19 mouse cellular contexts compared by ENCODE assay signal in genomic region chr3:52922411-52922810, GRCm38 (mm10).
DNase-seq lines count a peak whose midpoint lies in the region; TF ChIP-seq lines count a peak whose summit lies in the region.
"Had no signal": no experiment of that assay in that cellular context is flagged by ENCODE, and none has a peak within 500 bp of the region (broad histone marks: within the 10 kb centered on the region; RNA-seq: fewer than 3 reads in every experiment).

No protein-coding gene starts in this region.

- no peaks in the 10 kb centered on the region for H3K36me3 ChIP-seq in CH12.LX (replicated peaks in 1 of 2; ENCODE audit: control insufficient read depth in 1 of 2, insufficient read depth in 1 of 2, low read length in 1 of 2)
- H3K36me3 ChIP-seq: embryonic facial prominence, embryonic 10.5 days; embryonic facial prominence, embryonic 12.5 days; forebrain, embryonic 10.5 days; forebrain, embryonic 12.5 days; G1E had no signal

- H3K4me3 ChIP-seq in CH12.LX (replicated peaks in 1 of 3; ENCODE audit: low read depth in 2 of 3, low read length in 2 of 3, poor library complexity in 1 of 3), result no peak overlapping the region
- H3K4me3 ChIP-seq: embryonic facial prominence, embryonic 10.5 days; embryonic facial prominence, embryonic 12.5 days; forebrain, embryonic 10.5 days; forebrain, embryonic 12.5 days had no signal

- H3K9ac ChIP-seq in CH12.LX (ENCODE audit: insufficient read depth, low read depth), result no peak overlapping the region
- H3K9ac ChIP-seq: embryonic facial prominence, embryonic 12.5 days; forebrain, embryonic 12.5 days; forebrain, postnatal 0 days had no signal

- DNase-seq in CH12.LX (ENCODE audit: extremely low read depth), result no peak
- DNase-seq in R1 (ENCODE audit: low read depth, low spot score), result peak; percentile 21
- peak; percentile 58 for DNase-seq in gonadal fat pad, adult 2 months (ENCODE audit: low read depth)
- DNase-seq in right cerebral cortex, adult 18-20 months, result no peak
- no peak for DNase-seq in right cerebral cortex, postnatal 4 days
- DNase-seq: adrenal gland, adult 2 months; adrenal gland, postnatal 10 days; adrenal gland, postnatal 25 days; cerebellum, adult 11-12 months; cerebellum, adult 2 months; cerebellum, adult 9-10 months; cerebellum, postnatal 10 days; cerebellum, postnatal 25 days; forebrain, postnatal 0 days had no signal

- no peak for TF ChIP-seq RAD21 in CH12.LX (IDR thresholded peaks at IDR 0.05; ENCODE audit: low read depth, low read length)

- TF ChIP-seq CTCF in CH12.LX (conservative IDR thresholded peaks at IDR 0.05 in 1 of 2, IDR thresholded peaks at IDR 0.05 in 1 of 2; ENCODE audit: low read depth in 2 of 2, low read length in 2 of 2), result no peak

- in situ Hi-C loops in CH12.LX (cut with MboI; ENCODE audit: low pct_ligation_motif_present, low pct_unique_long_range_greater_than_20kb, low sequenced_read_pairs), result no loop called here

- no peak for TF ChIP-seq EP300 in CH12.LX (IDR thresholded peaks at IDR 0.05; ENCODE audit: low read length)

- H3K79me2 ChIP-seq in CH12.LX (replicated peaks; ENCODE audit: control insufficient read depth, extremely low read depth, insufficient read depth, poor library complexity, severe bottlenecking), result no peaks in the 10 kb centered on the region

- peaks cover 3 to 16% of the 10 kb centered on the region in 2 experiments; a peak in 3 of 4 replicates for H3K4me1 ChIP-seq in CH12.LX (ENCODE audit: control insufficient read depth in 1 of 2, insufficient read depth in 2 of 2)
- H3K4me1 ChIP-seq: embryonic facial prominence, embryonic 12.5 days had no signal

- TF ChIP-seq POLR2A in CH12.LX (IDR thresholded peaks at IDR 0.05; ENCODE audit: low read depth, low read length), result no peak

- H3K27ac ChIP-seq in CH12.LX (ENCODE audit: insufficient read depth, low read depth), result no peak overlapping the region
- H3K27ac ChIP-seq: embryonic facial prominence, embryonic 10.5 days; embryonic facial prominence, embryonic 12.5 days; forebrain, embryonic 10.5 days; forebrain, embryonic 12.5 days had no signal

- H3K27me3 ChIP-seq in CH12.LX (replicated peaks), result no peaks in the 10 kb centered on the region
- H3K27me3 ChIP-seq: embryonic facial prominence, embryonic 12.5 days; forebrain, embryonic 12.5 days had no signal

- dilution Hi-C loops in CH12.LX (cut with MboI; ENCODE audit: extremely low pct_ligation_motif_present, extremely low pct_unique_long_range_greater_than_20kb, low sequenced_read_pairs), result no loop called here

- H3K4me2 ChIP-seq in CH12.LX (ENCODE audit: insufficient read depth, low read depth, poor library complexity, severe bottlenecking), result no peak overlapping the region
- H3K4me2 ChIP-seq: embryonic facial prominence, embryonic 12.5 days; forebrain, embryonic 12.5 days had no signal

- H3K9me3 ChIP-seq in CH12.LX (replicated peaks; ENCODE audit: low read length), result peaks cover 8% of the 10 kb centered on the region

TF ChIP-seq in CH12.LX, 34 proteins besides CTCF, POLR2A, EP300 and RAD21:
- TF ChIP-seq UBTF (IDR thresholded peaks at IDR 0.05; ENCODE audit: low read depth, low read length), result no peak
- no peak for TF ChIP-seq IRF4 (IDR thresholded peaks at IDR 0.05; ENCODE audit: low read depth, low read length)
- TF ChIP-seq MAFK (IDR thresholded peaks at IDR 0.05; ENCODE audit: insufficient replicate concordance, low read length), result 0 out of 2 replicates have a peak, but pooled peaks have one; percentile 34
- TF ChIP-seq MAX (IDR thresholded peaks at IDR 0.05; ENCODE audit: low read length), result no peak

Comparison
In these comparisons a context has a peak if more than half of its experiments do, and no peak if none do; other contexts are left out.
1. DNase-seq: peak in R1 (single experiment) and gonadal fat pad, adult 2 months (single experiment); none in CH12.LX (single experiment), right cerebral cortex, adult 18-20 months (single experiment) and right cerebral cortex, postnatal 4 days (single experiment).